Mouse (Mus musculus): Measurements from ENCODE around the gene Gle1. TPM values are rescaled to one million over a fixed set of nuclear protein-coding genes. Genes with fewer than 3 reads are reported as not detected.

The Gle1 gene
- polyA plus RNA-seq, 2 experiments from 2014 or later, result 61.6 to 82.4 TPM

GRCm38 (mm10) chr2:29964354-29965249 is 29.4 kb downstream of the Gle1 start:
- no peak for ATAC-seq

GRCm38 (mm10) chr2:29965250-29965843 is 30.1 kb downstream of the Gle1 start, which contains the start of gene Sptan1:
Sptan1 (plus strand) TSS chr2:29965560.
- peak; percentile 87 for ATAC-seq

GRCm38 (mm10) chr2:29965906-29966305 is 30.7 kb downstream of the Gle1 start:
- ATAC-seq, result peak; percentile 3

GRCm38 (mm10) chr2:29966826-29967225 is 31.6 kb downstream of the Gle1 start:
- no peak for ATAC-seq

- no peak for ATAC-seq
Observed at GRCm38 (mm10) chr2:29967768-29968167, 32.5 kb downstream of the Gle1 start.

GRCm38 (mm10) chr2:29968638-29969037 is 33.4 kb downstream of the Gle1 start:
- no peak for ATAC-seq

- no peak for ATAC-seq
Observed at GRCm38 (mm10) chr2:29971838-29972635, 36.8 kb downstream of the Gle1 start.

GRCm38 (mm10) chr2:29973525-29973924 is 38.3 kb downstream of the Gle1 start:
- ATAC-seq, result no peak

GRCm38 (mm10) chr2:29977307-29977706 is 42.1 kb downstream of the Gle1 start:
- peak; percentile 66 for ATAC-seq

- no peak for ATAC-seq
Observed at GRCm38 (mm10) chr2:29980661-29981060, 45.4 kb downstream of the Gle1 start.

GRCm38 (mm10) chr2:29991962-29992361 is 56.7 kb downstream of the Gle1 start:
- ATAC-seq, result no peak

GRCm38 (mm10) chr2:30009101-30009500 is 73.9 kb downstream of the Gle1 start:
- no peak for ATAC-seq

Other genes with a start within 250 kb of the Gle1 start
- under 1 TPM in 1 of 2 experiments, not detected in 1; 0.30 TPM for gene Gm13420, start 183.7 kb upstream of the Gle1 start, polyA plus RNA-seq (2017; shearing (Covaris generic))
- gene Gm13547, start 176.1 kb upstream of the Gle1 start, polyA plus RNA-seq (2017; shearing (Covaris generic)), result not detected
- 10 to 100 TPM in 1 of 2 experiments, 1 to 10 TPM in 1; 5.0 to 11.6 TPM for gene Coq4, start 147.9 kb upstream of the Gle1 start, polyA plus RNA-seq (2017; shearing (Covaris generic))
- 10 to 100 TPM; 20.3 to 34.2 TPM for gene Trub2, start 146.9 kb upstream of the Gle1 start, polyA plus RNA-seq (2017; shearing (Covaris generic))
- gene Slc27a4, start 132.8 kb upstream of the Gle1 start, polyA plus RNA-seq (2017; shearing (Covaris generic)), result 1 to 10 TPM; 1.1 to 1.8 TPM
- 10 to 100 TPM; 21.1 to 25.3 TPM for gene Urm1, start 115.4 kb upstream of the Gle1 start, polyA plus RNA-seq (2017; shearing (Covaris generic))
- under 1 TPM; 0.20 to 0.87 TPM for gene Cercam, start 66.3 kb upstream of the Gle1 start, polyA plus RNA-seq (2017; shearing (Covaris generic))
- gene Odf2, start 46.2 kb upstream of the Gle1 start, polyA plus RNA-seq (2017; shearing (Covaris generic)), result 10 to 100 TPM; 47.1 to 62.9 TPM
- gene Sptan1, start 30.1 kb downstream of the Gle1 start, polyA plus RNA-seq (2017; shearing (Covaris generic)), result 100 to 1,000 TPM in 1 of 2 experiments, 10 to 100 TPM in 1; 70.4 to 103 TPM
- 1 to 10 TPM; 1.5 to 2.0 TPM for gene Wdr34, start 113.5 kb downstream of the Gle1 start, polyA plus RNA-seq (2017; shearing (Covaris generic))
- gene Set, start 122.0 kb downstream of the Gle1 start, polyA plus RNA-seq (2017; shearing (Covaris generic)), result 100 to 1,000 TPM; 362 to 387 TPM
- gene Pkn3, start 142.3 kb downstream of the Gle1 start, polyA plus RNA-seq (2017; shearing (Covaris generic)), result under 1 TPM; 0.16 to 0.48 TPM
- 10 to 100 TPM; 32.3 to 44.9 TPM for gene Zdhhc12, start 158.2 kb downstream of the Gle1 start, polyA plus RNA-seq (2017; shearing (Covaris generic))
- gene Zer1, start 189.2 kb downstream of the Gle1 start, polyA plus RNA-seq (2017; shearing (Covaris generic)), result 10 to 100 TPM; 18.5 to 25.5 TPM
- 10 to 100 TPM; 10.9 to 11.3 TPM for gene Tbc1d13, start 198.3 kb downstream of the Gle1 start, polyA plus RNA-seq (2017; shearing (Covaris generic))
- gene Endog, start 236.1 kb downstream of the Gle1 start, polyA plus RNA-seq (2017; shearing (Covaris generic)), result 1 to 10 TPM; 1.3 to 2.5 TPM
- gene Spout1, start 243.0 kb downstream of the Gle1 start, polyA plus RNA-seq (2017; shearing (Covaris generic)), result 10 to 100 TPM; 30.2 to 50.9 TPM